Mouse (Mus musculus) bone marrow, adult 2 months (tissue): ENCODE measurements around the gene Nprl3.

ENCODE experiments used
- CTCF ChIP-seq: fragments of 200-500 bp; IDR thresholded peaks from 2 replicates; pipeline ENCODE4 v1.5.1; 2011; ENCODE audit warnings: low read length, control low read depth; ENCODE audit not compliant: control insufficient read depth, insufficient read depth
- POLR2A ChIP-seq: fragments of 200-500 bp; IDR thresholded peaks from 2 replicates; pipeline ENCODE4 v1.6.1; 2011; ENCODE audit warnings: low read depth, mild to moderate bottlenecking, control low read depth, low read length, borderline replicate concordance; ENCODE audit not compliant: control insufficient read depth

DNA sequence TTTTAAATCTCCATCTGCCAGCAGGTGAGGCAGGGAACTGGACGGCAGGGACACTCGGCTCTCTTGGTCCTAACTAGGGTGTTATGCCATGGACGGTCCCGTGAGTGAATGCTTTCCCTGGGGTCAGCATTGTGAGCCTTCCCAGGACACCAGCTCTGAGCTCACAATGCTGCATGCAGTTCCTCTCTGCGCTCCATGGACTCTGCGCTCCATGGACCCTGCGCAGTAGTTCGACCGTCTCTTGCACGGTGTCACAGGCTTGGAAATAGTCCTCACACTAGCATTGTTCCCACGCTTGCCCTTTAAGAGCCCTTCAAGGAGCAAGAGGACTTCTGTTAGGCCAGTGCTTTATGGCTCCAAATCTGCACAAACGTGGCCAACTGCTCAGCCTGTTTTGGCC lies 78.6 kb downstream of the Nprl3 start:
- TF ChIP-seq CTCF (no peak), POLR2A (no peak)
